Mouse (Mus musculus) liver, embryonic 14.5 days (tissue): Measurements from ENCODE around the gene Cisd3.

ENCODE experiments used
- CTCF ChIP-seq: IDR thresholded peaks from 2 replicates; pipeline ENCODE4 v1.5.1; 2016; ENCODE audit warnings: antibody characterized with exemption, low read depth, control low read depth
- EP300 ChIP-seq: IDR thresholded peaks from 2 replicates; pipeline ENCODE4 v1.6.1; 2016; ENCODE audit warnings: antibody characterized with exemption, low read depth

GRCm38 (mm10) chr11:97718281-97718860 lies 32.7 kb downstream of the Cisd3 start:
- TF ChIP-seq CTCF (no peak), EP300 (no peak)
